Mouse (Mus musculus): ENCODE measurements at regions not wholly inside any gene's neighbourhood (a gene's known extent, or its start where the extent isn't known, plus 50 kb on each side); places are given as distances from the start of the nearest gene placed in this dataset.

- TF ChIP-seq ZNF384 (IDR thresholded peaks at IDR 0.05; ENCODE audit: low read depth, low read length) (no peak), ZC3H11A (IDR thresholded peaks at IDR 0.05; ENCODE audit: borderline replicate concordance, low read depth, low read length) (no peak)
Measured at GRCm38 (mm10) chr4:82000590-82001405, 558.2 kb upstream of the Mpdz start.
